Mouse (Mus musculus) pancreas, adult 10 weeks (tissue): ENCODE data around the gene Vasn. TPM values are rescaled to one million over a fixed set of nuclear protein-coding genes. Genes with fewer than 3 reads are reported as not detected.

Experiments used
- polyA plus RNA-seq: library from polyadenylated mRNA; stranded (reverse); fragments of 350-450 nt; fragmentation: Illumina TruSeq; extraction: RNeasy Lipid Tissue Mini Kit (QIAGEN cat#74804); gene quantifications from one replicate; pipeline ENCODE4 v1.2.3, GENCODE M21; 2015; ENCODE audit warnings: low read depth, low replicate concordance; ENCODE audit not compliant: insufficient read depth

The Vasn gene
- polyA plus RNA-seq: 8.0 TPM

DNA sequence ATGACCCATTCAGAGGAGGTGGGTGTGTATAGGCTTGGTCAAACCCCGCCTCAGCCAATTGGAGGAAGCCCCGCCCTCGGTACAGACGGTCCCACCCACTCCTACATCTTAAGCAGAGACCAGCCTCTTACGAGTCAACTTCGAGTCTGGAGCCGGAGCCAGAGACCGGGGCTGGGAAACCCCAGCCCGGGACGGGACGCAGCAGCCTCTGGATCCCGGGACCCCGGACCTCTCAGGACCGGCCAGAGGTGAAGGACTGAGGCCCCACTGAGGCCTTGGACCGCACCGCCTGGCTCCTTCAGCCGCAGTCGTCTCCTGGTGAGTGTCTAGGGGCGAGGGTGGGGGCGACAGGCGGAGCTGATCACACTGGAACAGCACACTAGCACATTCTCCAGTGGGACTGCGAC lies at the start of gene Vasn, which contains the start of gene Dnaja3:
Gene Vasn, plus strand, starts transcription at position 111 of the 407 bp plus-strand sequence.
Gene Dnaja3, plus strand, starts transcription at position 159 of the 407 bp plus-strand sequence.

DNA sequence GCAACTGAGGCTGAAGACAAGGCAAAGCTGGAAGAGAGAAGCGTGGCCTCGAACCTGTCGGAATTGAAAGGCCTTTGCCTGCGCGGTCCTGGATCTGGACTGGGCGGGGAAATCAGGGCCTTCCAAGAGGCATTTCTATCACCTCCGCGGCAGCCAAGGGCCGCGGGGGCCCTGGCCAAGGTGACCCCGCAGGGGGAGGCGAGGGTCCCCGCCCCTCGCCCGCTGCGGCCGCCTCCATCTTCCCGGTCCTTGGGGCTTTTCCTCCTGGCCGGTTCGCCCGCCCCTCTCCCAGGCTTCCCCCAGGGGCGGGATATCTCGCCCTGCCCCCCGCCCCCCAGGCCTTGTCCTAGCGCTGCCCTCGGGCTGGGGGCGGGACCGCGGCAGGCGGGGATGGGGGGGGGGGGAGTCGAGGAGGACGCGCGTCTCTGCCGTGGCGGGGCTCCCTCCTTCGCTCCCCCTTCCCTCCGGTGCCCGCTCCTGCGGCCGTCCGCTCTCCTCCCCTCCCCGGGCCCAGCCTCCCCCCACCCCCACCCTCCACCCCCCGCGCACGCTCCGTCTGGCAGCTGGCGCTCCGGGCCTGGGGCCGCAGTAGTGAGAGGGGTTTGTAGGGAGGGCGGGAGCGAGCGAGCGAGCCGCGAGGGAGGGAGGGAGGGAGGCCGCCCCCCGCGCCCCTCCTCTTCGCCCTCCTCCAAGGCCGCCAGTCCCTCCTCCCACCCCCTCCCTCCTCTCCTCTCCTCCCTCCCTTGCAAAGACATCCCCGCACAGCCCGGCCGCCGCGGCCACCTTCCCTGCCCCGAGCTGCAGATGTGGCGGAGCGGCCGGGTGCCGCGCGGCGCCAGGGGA lies 45.5 kb upstream of the Vasn start, which contains the start of gene Glis2:
Gene Glis2, plus strand, starts transcription at position 743 of the 843 bp plus-strand sequence.

GRCm38 (mm10) chr16:4624481-4625110 lies 15.1 kb upstream of the Vasn start, which contains the start of gene Pam16:
Pam16 (minus strand) TSS chr16:4624988.

DNA sequence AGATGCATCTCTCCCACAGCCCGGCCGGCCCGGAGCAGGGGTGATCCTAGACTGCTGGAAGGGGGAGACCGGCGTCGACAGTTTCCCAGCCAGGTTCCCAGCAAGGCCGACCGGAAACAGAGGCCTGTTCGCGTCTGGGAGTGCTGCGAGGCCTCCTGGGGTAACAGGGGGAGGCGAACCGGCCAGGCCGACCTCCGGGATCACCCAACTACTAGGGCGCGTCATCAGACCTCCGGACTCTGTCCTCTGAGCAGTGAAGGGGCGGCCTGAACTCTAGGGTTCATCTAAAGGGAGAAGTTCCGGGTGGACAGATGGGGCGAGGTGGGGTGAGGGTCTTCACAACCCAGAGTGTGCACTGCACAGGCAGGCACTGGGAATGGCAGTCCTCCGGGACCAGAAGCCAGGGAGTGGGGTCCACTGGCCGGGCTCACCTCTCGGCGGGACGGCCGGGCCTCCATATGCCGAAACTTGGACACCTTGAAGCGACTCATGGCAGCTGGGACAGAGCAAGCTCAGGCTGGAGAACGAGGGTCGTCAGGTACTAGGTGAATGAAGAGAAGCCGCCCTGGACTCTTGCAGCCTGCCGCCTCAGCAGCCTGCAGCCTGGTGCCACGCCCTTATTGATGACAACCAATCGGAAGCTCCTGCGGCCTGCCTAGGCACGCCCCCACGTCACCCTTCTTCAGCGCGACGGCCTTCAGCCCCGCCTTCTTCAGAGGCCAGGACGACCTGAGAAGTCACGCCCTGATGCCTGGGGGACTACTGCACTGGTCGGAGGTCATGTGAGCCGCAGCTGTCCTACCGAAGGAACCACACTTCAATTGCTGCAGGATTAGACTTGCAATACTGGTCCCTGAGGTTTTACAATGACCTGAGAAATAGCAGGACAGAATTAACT lies 39.6 kb downstream of the Vasn start, which contains the start of gene Coro7:
Gene Coro7, minus strand, starts transcription at position 657 of the 898 bp plus-strand sequence.

Other genes starting within 250 kb of the Vasn start
- gene Adcy9, start 219.4 kb upstream of the Vasn start, polyA plus RNA-seq: 3.0 TPM
- not detected for gene Srl, start 98.1 kb upstream of the Vasn start, polyA plus RNA-seq
- 1.6 TPM for gene Tfap4, start 80.1 kb upstream of the Vasn start, polyA plus RNA-seq
- gene Glis2, start 45.2 kb upstream of the Vasn start, polyA plus RNA-seq: 8.2 TPM
- 20.7 TPM for gene Pam16, start 15.0 kb upstream of the Vasn start, polyA plus RNA-seq
- 9.1 TPM for gene Dnaja3, start within 50 bp of the Vasn start, polyA plus RNA-seq
- 10.4 TPM for gene Coro7, start 39.8 kb downstream of the Vasn start, polyA plus RNA-seq
- gene Nmral1, start 79.4 kb downstream of the Vasn start, polyA plus RNA-seq: 1.5 TPM
- gene Hmox2, start 86.4 kb downstream of the Vasn start, polyA plus RNA-seq: 12.4 TPM
- gene Cdip1, start 150.4 kb downstream of the Vasn start, polyA plus RNA-seq: 13.3 TPM
- gene 4930562C15Rik, start 195.5 kb downstream of the Vasn start, polyA plus RNA-seq: not detected
- 19.3 TPM for gene Ubald1, start 240.4 kb downstream of the Vasn start, polyA plus RNA-seq
- 15.2 TPM for gene Mgrn1, start 246.3 kb downstream of the Vasn start, polyA plus RNA-seq